Mouse (Mus musculus) right cerebral cortex, postnatal 10 days (tissue): ENCODE measurements around the gene Senp3.
"Not testable (repeated sequence)": the region's sequence is repeated elsewhere in the genome, so short reads cannot be mapped to it uniquely, and the experiment has no call there.

Experiments
- DNase-seq, 2 experiments: peaks; one replicate each; pipeline ENCODE4 v3.0.0; 2021; ENCODE audit warnings: low spot score in 2 of 2

The Senp3 gene

GRCm38 (mm10) chr11:69654760-69655159 lies 27.1 kb downstream of the Senp3 start:
- DNase-seq, result no peak

GRCm38 (mm10) chr11:69653399-69653798 lies 28.5 kb downstream of the Senp3 start:
- DNase-seq, result no peak

GRCm38 (mm10) chr11:69645860-69646259 lies 36.0 kb downstream of the Senp3 start:
- no peak for DNase-seq

- no peak for DNase-seq
Measured at GRCm38 (mm10) chr11:69635471-69635870, 46.4 kb downstream of the Senp3 start.

- peak; percentile 62 to 65 for DNase-seq
Measured at GRCm38 (mm10) chr11:69633128-69633866, 48.6 kb downstream of the Senp3 start.

GRCm38 (mm10) chr11:69632284-69633089 lies 49.4 kb downstream of the Senp3 start, which contains the start of gene Fxr2:
TSS of gene Fxr2 (plus strand) at chr11:69632990.
- peak; percentile 100 for DNase-seq

- DNase-seq, result no peak
Measured at GRCm38 (mm10) chr11:69629802-69630201, 52.1 kb downstream of the Senp3 start.

- peak; percentile 75 to 77 for DNase-seq
Measured at GRCm38 (mm10) chr11:69628286-69628685, 53.6 kb downstream of the Senp3 start.

- DNase-seq, result not testable (repeated sequence)
Measured at GRCm38 (mm10) chr11:69624339-69624738, 57.5 kb downstream of the Senp3 start.
